Mouse (Mus musculus): ENCODE results near the gene Cd5.

Gene Cd5

GRCm38 (mm10) chr19:10723649-10724048 lies 15.2 kb downstream of the Cd5 start:
- DNase-seq, result no peak

DNA sequence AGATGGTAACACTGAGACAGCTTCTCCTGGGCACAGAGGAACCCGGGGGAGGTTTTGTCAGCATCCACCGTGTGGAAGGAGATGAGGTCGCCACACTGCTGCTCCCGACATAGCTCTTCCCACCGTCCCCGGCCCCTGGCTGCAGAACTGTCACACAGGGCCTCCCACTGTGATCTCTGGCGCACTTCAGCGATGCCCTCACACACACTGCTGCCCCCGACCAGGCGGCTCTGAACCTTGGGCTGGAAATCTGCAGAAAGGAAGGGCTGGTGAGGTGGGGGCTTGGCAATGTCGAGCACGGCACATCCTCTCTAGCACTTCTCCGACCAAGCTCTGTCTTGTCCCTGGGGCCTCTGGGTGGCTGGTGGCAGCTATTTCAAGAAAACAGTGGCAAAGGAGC lies 15.7 kb downstream of the Cd5 start:
- DNase-seq, result peak in 1 of 2 experiments; percentile 40

DNA sequence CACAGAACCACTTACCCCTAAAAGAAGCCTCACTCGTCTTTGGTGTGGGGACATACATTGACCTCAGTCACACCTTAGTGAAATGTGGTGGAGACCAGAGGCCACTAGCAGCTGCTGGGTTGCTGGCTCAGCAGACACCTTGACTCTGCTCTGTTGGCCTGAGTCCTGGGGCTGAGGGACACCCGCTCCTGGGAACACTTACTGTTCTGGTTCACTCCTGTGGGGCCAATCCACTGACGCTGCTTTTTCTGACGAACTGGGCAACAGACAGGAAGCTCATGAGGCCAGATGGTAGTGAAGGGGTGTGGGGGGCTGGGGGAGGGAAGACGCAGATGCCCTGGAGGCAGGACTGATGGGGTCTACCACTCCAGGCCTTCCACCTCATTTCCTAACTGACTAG lies 17.7 kb downstream of the Cd5 start:
- DNase-seq, result no peak

GRCm38 (mm10) chr19:10720524-10720923 lies 18.3 kb downstream of the Cd5 start:
- DNase-seq, result no peak

DNA sequence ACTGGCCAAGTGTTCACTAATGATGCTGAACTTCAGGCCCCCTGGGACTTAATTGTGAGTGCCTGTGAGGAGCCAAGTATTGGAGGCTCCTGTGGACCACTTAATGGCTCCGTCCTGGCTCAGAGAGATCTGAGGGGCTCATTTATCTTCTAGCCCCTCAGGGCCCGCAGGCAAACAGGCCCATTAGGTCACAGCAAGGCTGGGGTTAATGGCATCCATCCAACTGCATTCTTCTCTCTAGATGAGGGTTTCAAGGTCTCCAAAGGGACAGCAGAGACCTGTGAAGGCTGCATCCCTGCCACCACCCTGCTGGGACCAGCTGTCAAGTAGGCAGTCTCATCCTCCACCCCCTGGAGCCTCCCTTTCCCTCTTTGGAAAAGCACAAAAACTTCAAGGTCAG lies 19.1 kb downstream of the Cd5 start:
- peak in 1 of 2 experiments; percentile 39 for DNase-seq

- DNase-seq, result peak in 1 of 2 experiments; percentile 59
Observed at GRCm38 (mm10) chr19:10718251-10718775, 20.5 kb downstream of the Cd5 start.

- no peak for DNase-seq
Observed at GRCm38 (mm10) chr19:10715476-10715875, 23.3 kb downstream of the Cd5 start.

- DNase-seq, result peak; percentile 86 to 88
Observed at GRCm38 (mm10) chr19:10714682-10715475, 23.9 kb downstream of the Cd5 start.

DNA sequence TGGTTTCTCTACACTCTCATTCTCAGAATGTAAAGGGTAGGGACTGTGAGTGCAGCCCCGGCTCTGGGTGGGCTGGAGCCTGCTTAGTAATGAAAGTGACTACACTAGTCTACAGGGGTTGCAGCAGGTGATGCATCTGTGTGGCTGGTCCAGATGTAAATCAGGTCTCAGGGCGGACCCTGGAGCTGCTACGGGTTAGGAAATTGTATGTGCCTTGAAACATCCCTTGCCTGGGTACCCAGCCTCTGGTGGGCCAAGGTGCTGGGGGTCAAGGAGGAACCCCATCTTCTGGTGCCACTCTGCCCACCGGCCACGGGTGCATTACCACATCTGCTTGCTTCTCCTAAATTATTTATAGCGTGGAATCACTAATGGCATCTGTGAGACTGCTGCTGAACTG lies 24.6 kb downstream of the Cd5 start:
- no peak for DNase-seq

DNA sequence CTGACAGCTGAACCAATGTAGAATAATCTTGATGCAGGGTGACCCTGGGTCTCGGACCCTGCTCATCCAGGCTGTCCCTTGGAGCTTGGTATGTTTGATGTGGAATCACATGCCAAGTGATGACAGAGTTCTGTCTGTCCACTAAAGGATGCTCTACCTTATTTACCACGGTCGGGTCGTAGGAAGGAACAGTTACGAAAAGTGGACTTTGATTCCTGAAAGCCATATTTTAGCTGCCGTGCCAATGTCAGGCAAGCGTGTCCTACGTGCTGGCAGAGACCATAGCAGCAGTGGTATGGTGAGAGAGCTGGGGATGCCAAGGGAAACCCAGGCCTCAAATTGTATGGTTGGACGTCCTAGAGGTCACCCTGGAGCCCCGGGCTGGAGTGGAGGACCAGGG lies 25.3 kb downstream of the Cd5 start:
- no peak for DNase-seq

DNA sequence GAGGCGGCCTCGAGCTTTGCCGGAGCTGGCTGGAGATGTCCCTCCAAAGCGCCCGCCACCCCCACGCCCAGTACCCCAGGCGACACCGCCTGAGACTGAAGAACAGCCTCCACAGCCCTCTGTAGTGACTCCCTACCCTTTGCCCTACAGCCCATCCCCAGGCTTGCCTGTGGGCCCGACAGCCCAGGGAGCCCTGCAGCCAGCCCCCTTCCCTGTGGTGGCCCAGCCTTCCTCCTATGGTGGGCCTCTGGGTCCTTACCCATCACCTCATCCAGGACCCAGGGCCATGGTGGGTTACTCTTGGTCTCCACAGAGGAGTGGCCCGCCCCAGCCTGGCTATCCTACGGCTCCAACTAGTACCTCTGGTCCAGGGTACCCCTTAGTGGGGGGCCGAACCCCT lies 26.2 kb downstream of the Cd5 start:
- no peak for DNase-seq

- no peak for DNase-seq
Observed at GRCm38 (mm10) chr19:10712194-10712593, 26.6 kb downstream of the Cd5 start.

DNA sequence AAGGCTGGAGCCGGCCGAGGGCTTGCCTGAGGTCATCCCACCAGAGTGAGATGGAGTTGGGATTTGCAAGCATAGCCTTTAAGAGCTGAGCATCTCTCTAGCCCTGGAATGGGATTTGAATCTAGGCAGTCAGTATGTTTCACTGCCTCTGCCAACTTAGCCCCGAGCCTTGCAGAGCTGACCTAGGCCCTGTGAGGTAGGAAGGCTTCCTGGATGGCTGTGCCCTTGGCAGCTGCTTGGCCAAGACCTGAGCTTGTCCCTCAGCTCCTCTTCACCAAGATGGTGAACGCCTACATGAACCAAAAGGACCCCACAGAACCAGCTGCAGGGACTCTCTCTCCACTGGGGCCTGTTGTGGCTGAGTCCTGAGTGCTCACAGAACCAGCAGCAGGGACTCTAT lies 28.1 kb downstream of the Cd5 start:
- DNase-seq, result no peak

GRCm38 (mm10) chr19:10710088-10710511 lies 28.7 kb downstream of the Cd5 start:
- DNase-seq, result peak; percentile 75 to 81

- DNase-seq, result peak; percentile 97 to 98
Observed at GRCm38 (mm10) chr19:10709360-10710087, 29.3 kb downstream of the Cd5 start.

GRCm38 (mm10) chr19:10708900-10709299 lies 29.9 kb downstream of the Cd5 start:
- no peak for DNase-seq

DNA sequence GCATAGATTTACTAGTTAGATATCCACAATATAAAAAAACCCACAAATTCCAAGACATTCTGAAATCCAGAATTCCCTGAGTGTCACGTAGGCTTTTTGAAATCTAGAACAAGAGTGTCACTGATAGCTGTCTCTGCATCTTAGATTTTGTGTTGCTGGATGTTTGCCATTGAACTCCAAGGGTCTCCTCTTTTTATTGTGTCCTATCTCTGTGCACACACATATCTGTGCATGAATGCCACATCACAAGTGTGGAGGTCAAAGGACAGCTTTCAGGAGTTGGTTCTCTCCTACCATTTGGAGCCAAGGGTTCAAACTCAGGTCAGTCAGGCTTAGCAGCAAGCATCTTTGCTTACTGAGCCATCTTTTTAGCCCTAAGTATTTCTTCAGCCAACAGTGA lies 30.9 kb downstream of the Cd5 start:
- DNase-seq, result no peak

GRCm38 (mm10) chr19:10707087-10707875 lies 31.5 kb downstream of the Cd5 start:
- DNase-seq, result no peak

DNA sequence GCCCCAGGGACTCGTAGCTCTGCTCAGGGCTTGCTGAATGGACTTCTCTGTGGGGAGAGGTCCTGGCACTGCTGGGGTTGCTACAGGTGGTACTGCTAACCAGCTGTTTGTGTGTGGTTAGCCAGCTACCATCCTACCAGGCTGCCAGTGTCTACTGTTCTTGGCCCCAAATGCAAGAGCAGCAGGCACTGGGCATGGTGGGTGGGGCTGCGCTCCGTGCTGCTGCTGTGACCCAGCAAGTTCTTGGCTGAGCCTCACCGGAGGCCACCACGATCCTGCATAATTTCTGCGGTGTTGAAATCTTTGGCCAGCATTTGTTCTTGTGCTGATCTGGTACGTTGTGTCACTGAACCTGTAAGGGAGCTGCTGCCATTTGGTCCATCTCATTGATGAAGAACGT lies 35.3 kb downstream of the Cd5 start:
- DNase-seq, result no peak

GRCm38 (mm10) chr19:10702125-10702524 lies 36.7 kb downstream of the Cd5 start:
- no peak for DNase-seq

GRCm38 (mm10) chr19:10701013-10701726 lies 37.6 kb downstream of the Cd5 start:
- no peak for DNase-seq

DNA sequence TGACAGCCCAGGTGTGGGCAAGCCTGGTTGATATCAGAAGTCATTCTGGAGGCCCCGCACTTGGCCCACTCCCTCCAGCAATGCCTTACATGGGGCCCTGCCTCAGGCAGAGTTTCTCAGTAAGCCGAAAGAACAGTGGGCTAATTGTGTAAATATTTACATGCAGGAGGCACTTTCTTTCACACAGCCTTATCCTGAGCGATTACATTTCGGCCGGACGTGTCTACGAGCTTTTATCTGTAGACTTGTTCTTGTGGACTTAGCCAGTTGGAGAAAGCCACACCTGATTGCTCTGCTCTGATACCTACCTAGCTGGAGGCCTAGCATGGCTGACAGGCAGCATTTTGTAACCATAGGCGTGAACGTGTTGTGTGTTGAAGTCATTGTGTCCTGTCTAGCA lies 39.0 kb downstream of the Cd5 start:
- no peak for DNase-seq

Measured in kidney, postnatal 4 days (tissue).